Mouse (Mus musculus) urinary bladder, postnatal 36 days (tissue): ENCODE data around the gene Atp2c2.

ENCODE experiments used
- DNase-seq, 2 experiments: peaks; one replicate each; pipeline ENCODE4 v3.0.0; 2022; ENCODE audit warnings: low spot score in 2 of 2, mixed read lengths in 1 of 2

Gene Atp2c2

DNA sequence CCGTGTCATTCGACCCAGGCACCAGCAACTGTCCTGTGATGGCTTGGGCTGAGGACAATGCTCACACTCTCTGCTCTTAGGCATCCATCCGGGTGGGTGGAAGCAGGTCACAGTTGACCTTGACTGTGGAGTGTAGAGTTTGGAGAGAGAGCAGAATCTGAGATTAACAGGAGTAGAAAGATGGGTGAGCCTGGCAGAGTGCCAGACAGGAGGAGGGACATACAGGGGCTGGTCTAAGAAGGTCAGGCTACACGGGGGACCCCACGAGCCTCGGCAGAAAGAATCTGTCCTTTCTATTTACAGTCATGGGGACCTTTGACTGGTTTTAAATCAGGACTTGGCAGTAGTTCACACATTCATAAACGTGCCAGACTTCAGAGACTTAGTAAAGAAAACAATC, 3.2 kb downstream of the Atp2c2 start:
- no peak for DNase-seq

DNA sequence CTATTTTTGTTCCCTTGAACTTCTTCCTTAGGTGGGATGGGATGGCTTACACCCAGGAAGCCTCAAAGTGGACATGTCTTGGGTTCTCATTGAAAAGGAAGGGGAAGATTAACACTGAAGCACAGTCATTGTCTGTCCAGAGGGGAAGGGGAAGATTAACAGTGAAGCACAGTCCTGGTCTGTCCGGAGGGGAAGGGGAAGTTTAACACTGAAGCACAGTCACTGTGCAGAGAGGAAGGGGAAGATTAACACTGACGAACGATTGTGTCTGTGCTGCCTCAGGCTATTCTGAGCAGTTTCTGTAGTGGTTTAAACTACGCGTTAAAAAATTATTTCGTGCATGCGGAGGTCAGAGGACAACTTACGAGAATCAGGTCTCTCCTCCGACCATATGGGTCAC, 7.3 kb downstream of the Atp2c2 start:
- no peak for DNase-seq

DNA sequence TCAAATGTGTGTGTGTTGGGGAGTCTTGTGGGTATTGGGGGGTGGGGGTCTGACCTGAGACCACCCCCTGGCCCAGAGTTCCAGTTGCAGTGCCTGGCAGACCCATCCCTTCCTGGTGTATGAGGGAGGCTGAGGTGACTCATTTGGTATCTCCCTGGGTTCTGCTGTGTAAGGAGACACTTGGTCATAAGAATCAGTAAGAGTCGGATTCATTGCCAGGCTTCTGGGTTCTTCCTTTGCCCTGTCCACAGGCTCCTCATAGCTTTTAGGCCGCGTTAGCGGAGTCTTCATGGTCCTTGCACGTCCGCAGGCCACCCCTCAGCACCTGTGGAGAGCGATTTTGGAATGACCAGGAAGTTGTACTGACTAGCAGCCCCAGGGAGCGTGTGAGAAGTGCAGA, 8.7 kb downstream of the Atp2c2 start:
- DNase-seq, result no peak

DNA sequence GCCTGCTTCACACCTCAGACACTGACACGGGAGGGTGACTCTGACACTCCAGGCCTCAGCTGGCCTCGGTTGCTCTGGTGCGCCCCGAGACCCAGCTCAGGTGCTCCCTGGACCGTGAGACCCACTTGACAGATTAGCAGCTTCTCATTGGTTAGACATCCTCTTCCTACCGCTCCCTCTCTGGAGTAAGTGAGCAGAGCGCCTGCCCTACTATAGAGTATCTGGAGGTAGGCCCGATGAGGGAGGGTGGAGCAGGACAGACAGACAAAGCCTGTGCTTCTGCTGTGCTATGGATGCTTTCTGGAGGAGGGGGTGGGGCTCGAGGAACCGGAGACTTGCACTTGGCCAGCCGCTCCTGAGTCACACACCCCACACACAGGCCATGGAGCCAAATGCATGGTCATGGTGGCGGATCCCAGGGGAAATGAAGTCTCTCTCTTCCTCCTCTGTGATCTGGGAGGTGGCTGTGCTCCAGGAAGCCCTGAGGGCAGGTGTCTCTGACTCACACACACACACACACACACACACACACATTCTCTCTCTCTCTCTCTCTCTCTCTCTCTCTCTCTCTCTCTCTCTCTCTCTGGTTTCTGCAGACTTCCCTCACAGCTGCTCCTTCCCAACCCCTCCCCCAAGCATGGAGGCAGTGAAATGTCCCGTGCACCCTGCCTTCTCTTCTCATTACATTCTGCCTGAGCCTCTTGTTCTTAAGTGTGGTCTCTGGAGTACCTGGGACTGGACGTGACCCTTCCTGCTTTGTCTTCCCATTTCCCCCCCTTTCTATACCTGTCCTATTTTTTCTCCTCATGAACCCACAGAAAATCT, 9.3 kb downstream of the Atp2c2 start:
- peak in 1 of 2 experiments; percentile 35 for DNase-seq

DNA sequence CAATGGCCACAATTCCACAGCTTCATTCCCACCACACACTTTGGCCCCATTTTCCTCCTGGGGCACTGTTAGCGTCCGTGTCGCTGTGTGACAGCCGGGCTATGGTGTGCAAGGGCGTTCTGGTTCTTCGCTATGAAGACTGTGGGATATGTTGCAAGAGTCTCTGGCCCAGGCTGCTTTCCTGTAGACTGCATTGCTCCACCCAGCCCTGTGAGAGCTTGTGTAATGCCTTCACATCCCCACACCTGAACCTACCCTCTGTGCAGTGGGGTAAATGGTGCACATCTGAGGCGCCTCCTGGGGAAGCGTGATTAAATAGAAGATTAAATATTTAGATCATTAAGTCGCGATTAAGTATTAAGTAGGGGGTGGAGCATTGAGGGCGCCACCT, 9.9 kb downstream of the Atp2c2 start:
- no peak for DNase-seq

DNA sequence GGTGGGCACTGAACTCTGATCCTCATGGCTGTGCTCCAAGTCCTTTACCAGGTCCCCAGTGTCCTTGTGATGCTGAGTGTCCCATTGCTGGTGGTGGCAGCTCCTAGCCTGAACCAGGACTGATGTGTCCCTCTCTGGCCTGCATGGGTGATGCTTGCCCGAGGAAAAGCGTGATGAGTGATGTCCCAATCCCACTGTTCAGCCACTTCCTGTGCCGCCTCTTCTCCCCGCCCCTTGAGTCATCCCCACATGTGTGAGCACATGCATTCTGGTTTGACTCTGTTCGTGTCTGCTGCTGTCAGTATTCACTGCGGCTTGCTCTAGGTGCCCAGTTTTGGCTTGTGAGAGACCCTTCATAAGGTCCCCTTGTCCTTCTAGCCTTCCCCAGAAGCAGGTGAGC, 12.4 kb downstream of the Atp2c2 start:
- peak in 1 of 2 experiments; percentile 57 for DNase-seq

DNA sequence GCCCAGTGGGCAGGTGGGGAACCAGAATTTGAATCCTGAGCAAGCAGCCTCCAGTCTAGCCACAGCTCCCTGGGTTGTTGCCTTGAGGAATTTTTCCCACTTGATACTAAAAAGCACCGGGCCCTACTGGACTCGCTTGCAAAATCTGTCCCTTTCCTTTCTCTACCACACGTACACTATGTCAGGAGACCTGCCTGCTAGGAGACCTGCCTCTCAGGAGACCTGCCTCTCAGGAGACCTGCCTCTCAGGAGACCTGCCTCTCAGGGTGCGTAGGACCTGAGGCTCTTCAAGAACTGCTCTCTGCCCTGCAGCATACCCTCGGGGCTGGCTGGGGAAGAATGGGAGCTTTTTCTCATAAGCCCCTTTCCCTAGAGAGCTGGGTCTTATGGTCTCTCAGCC, 13.6 kb downstream of the Atp2c2 start:
- DNase-seq, result no peak

DNA sequence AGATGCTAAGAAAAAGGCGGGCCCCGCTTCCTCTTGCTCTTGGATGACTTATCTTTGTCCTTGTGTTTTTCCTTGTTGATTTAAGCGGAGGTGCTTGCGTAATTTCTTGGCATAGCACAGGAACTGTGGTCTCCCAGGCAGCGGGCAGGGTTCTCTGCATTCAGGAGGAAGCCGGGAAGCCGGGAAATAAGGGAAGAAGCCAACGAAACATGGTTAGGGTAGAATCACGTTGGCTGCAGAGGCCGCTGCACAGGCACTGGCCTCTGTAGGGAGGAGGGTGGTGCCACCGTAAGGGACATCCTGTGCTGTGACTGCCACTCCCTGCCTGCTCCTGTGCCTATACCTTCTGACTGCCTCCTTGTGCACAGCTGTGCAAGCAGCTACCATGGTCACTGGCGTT, 15.4 kb downstream of the Atp2c2 start:
- peak in 1 of 2 experiments; percentile 61 for DNase-seq

DNA sequence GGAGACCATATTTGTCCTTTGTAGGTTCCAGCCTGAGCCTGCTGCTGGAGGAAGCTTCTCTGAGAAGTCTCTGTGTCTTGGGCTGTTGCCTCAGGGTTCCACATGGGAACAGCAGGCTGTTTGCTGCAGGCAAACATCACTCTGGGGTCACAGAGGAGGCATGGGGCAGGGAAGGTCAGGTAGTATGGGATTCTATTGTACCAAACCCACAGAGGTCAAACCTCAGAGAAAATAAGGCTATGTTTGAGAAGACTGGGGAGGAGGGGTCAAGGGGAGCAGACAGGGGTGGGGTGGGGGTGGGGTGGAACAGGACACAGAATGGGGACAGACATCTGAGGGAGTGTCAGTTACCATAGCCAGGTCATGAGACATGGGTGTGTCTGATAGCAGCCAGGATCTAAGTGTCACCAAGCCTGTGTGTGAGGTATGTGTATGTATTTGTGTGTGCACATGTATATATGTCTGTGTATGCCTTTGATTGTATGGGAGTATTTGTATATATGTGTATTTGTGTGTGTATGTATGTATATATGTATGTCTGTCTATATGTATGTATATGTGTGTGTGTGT, 17.0 kb downstream of the Atp2c2 start:
- no peak for DNase-seq

DNA sequence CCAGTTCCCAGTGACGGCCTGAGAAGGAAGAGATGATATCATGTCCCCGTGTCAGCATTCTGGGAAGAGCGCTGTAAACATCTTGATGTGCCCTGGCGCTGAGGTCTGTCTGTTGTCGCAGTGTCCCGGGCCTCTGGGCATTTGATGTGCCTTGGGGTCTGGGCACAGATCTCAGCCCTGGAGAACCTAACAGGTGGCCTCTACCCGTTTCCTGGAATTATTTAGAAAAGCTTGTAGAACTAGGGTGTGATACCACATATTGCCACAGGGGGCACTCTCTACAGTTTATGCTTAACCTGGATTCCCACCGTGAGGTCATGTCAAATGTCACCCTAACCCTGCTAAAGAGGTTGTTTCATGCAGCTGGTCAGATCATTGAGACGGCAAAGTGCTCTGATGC, 18.0 kb downstream of the Atp2c2 start:
- no peak for DNase-seq

DNA sequence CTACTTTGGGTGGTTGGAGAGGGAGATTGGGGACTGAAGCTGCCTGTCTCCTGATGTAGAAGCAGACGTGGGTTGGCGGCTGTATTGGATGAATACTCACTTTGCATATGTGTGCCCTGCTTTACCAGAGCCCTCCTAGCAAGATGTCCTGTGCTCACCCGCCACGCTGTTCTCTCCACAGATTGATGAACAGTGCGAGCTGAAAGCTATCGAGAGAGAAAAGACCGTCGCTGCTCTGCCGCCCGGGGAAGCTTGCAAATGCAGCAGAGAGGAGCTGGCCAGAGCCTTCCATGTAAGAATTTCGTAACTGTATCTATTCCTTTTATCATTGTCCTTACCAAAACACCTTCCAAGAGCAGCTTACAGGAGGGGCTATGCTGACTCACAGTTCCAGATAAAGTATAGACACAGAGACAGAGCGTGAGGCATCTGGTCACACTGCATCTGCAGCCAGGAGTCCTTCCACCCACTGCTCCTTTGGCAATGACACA, 19.2 kb downstream of the Atp2c2 start:
- DNase-seq, result no peak

DNA sequence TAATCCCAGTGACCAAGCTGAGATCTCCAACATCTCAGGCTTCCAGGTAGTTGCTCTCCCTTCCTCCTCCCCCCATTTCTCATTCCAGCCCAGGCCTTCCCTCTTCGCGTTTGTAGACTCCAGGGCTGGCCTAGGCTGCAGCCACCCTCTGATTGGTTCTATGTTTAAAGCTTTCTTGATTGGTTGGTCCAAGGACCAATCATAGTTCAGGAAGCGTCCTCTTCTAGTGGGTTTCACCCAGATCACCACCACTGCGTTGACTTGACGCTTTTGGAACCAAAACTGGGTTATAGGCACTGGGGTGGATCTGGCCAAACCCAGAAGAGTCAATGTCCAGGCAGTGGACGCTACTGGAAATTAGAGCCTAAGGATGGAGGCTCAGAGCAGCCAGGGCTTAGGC, 22.5 kb downstream of the Atp2c2 start:
- no peak for DNase-seq

DNA sequence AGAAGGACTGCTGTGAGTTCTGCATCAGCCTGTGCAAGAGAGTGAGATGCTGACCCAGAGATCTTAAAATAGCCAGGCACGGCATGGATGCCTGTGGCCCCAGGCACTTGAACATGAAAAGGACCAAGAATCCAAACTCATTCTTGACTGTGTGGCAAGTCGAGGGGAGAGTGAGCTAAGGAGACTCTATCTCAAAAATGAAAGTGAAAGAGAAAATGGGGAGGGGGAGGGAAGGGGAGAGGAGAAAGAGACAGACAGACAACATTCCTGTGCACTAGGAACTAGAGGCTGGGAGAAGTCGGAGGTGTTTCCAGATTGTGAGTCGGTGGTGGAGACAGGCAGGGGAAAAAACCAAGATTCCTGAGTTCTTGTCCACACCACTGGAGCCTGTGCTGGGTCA, 23.9 kb downstream of the Atp2c2 start:
- DNase-seq, result no peak

DNA sequence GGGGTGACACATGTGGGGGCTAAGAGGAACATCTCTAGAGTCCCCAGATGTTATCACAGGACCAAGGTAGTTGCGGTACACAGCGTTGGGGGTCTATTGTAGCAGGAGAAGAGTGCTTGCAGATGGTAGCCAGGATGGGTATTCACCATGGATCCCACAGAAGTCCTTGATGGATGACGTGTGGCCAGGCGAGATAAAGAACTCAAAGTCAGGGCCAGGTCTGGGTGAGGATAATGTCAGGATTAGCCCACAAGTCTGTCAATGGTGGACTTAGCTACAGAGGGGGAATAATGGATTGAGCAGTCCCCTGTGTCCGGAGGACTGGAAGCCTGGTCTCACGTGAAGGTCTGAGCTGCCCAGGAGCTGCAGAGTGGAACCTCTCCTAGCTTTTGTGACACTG, 24.8 kb downstream of the Atp2c2 start:
- DNase-seq, result no peak

DNA sequence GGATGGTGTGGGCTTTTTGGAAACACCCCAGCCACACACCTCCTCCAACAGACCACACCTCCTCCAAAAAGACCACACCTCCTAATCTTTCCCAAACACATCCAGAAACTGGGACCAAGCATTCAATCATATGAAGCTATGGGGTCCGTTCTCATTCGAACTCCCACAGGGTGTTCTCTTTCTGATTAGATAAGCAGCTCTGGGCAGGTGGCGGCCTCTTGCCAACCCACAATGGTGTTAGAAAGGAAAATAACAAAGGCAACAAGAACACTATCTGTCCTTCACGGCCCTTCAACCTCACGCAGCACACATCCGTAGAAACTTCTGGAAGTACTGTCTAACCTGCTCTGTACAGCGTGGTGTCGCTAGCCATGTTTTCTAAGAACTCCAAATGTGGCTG, 27.3 kb downstream of the Atp2c2 start:
- DNase-seq, result no peak

DNA sequence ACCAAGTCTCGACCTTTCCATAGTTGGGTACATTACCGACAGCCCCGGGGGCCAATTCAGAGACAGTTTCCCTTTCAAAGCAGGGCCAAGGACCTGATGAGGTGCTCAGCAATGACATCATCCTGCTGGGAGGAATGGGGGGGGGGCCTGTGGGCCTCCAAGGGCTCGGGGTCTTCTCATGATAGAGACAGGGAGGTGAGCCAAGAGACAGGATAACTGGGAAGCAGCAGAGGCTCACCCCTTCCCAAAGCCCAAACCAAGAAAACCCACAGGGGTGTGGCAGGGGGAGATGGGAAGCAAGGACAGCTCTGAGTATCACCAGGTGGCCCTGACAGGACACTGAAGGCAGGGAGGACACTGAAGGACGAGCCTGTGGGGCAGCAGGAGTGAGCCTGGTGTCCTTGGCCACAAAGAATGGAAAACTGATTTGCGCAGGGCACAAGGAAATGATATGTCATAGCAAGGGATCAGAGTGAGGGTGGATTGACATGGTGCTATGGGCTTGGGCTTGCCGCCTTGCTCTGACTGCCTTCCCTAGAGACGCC, 28.6 kb downstream of the Atp2c2 start:
- DNase-seq, result no peak

DNA sequence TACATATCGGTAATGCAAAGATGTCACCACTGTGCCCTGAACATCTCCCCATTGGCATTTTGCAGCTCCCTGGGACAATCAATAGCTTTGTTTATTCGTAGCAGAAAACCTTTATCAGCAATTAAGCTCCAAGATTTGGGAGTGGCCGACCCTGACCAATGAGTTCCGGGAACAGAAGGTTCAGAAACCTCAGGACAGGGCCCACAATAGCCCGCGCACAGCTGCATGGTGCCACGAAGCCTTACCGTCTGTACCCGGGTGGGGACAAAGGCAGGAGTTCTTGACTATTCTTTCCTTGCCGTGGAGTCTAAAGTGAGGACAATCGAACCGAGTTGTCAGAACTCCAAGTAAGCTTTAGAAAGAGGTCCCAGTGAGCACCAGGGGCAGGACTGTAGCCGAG, 32.3 kb downstream of the Atp2c2 start:
- no peak for DNase-seq

DNA sequence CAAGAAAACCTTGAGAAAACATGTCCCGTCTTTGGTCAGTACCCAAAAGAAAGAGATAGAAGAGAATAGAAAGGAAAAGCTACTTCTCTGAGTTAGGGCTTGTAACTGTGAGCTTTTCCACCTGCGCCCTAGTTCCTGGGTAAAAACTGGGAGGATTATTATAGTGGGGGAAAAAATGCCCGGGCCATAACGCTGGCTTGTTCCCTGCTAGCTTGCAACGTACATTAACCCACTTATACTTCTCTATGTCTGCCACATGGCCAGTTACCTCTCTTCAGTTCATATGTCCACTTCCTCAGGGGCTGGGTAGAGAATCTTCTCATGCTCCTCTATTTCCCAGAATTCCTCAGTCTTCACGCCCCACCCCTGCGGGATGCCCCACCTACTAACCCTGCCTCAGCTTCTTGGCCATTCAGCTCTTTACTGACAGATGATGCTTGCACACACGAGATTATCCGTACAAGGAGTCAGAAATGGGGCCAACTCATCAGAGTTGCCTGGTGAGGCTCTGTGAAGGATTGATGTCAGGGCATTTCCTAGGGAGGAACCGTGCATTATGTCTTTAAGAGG, 36.6 kb downstream of the Atp2c2 start:
- no peak for DNase-seq

DNA sequence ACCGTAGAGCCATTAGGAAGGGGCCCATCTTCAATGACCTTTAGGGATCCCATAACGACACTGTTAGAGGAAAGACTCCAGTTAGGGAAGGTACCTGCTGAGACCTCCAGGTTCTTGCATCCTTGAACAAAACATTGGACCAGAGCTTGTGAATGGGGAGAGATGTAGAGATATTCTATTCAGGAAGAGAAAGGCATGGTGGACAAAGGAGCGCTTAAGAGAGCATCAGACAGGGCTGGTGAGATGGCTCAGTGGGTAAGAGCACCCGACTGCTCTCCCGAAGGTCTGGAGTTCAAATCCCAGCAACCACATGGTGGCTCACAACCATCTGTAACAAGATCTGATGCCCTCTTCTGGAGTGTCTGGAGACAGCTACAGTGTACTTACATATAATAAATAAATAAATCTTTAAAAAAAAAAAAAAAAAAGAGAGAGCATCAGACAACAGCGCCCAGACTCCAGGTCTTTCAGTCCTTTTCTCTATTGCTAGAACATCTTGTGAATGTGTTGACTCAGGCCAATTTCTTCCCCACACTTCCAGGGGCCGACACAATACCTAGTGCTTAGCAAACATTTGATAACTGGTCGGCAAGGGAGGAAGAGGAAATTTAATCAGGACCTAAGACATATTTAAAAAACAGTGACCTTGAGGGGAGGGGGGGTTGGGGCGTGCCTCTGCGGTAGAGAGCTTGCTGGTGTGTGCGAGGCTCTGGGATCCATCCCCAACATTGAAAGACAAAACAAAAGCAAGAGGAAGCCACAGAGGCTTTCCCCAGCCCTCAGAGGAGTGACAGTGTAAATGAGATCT, 37.5 kb downstream of the Atp2c2 start:
- no peak for DNase-seq

DNA sequence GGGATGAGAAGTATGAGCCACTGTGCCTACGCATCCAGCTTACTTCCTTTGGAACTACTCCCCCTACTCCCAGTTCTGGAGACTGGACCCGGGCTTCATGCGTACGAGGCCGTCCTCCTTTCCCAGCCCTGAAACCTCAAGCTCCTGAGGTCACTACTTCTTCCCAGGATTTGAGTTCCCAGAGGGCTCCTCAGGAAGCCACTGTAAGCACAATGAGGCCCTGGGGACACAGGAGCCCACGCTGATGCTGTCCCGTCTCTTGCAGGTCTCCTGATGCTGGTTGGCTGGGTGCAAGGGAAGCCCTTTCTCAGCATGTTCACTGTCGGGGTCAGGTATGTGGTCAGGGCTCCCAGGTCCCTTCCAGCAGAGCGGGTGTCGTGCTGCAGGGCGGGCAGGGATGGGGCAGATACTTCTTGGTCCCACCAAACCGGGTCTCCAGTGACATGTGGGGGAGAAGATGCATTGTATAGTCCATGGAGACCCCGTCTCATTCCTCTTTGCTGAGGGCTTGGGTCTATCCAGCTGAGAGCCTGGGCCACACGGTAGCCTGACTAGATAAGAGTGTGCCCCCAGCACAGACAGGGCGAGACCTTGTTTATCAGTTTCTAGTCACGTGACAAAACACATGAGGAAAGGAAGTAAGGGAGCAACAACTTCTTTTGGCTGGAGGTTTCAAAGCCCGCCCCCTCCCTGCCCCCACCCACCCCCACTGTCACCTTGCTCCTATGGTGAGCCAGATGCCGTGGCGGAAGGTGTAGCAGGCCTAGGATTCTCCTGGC, 38.5 kb downstream of the Atp2c2 start:
- DNase-seq, result no peak

DNA sequence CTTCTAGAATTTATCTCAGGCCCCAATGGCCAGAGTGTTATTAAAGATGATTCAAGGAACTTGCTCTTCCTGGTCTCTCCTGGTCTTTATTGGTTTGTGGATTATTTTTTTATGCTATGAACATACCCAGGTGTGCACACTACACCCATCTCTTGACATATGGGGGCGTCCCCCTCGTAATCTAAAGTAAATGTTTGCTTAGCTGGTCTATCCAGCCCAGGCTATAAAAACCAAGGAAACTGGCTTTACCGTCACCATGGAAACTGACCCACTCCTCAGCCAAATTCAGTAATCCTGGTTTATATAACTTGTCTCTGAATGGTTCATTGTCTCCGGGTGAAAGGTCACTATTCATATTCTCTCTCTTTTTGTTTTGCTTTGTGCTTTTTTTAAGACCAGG, 40.8 kb downstream of the Atp2c2 start:
- no peak for DNase-seq
